Mouse (Mus musculus) gastrocnemius, postnatal 10 days (tissue): ENCODE data around the gene Anks1b. TPM values are rescaled to one million over a fixed set of nuclear protein-coding genes. Genes with fewer than 3 reads are reported as not detected.

Experiments used
- DNase-seq: peaks from one replicate; pipeline ENCODE4 v3.0.0; 2021; ENCODE audit warnings: mixed read lengths
- total RNA-seq, 2 experiments: library from RNA; stranded (reverse); gene quantifications; 2 replicates each; pipeline ENCODE4 v1.2.3; 2021

The Anks1b gene
- total RNA-seq, 2 experiments from 2014 or later, result 0.82 to 1.6 TPM

DNA sequence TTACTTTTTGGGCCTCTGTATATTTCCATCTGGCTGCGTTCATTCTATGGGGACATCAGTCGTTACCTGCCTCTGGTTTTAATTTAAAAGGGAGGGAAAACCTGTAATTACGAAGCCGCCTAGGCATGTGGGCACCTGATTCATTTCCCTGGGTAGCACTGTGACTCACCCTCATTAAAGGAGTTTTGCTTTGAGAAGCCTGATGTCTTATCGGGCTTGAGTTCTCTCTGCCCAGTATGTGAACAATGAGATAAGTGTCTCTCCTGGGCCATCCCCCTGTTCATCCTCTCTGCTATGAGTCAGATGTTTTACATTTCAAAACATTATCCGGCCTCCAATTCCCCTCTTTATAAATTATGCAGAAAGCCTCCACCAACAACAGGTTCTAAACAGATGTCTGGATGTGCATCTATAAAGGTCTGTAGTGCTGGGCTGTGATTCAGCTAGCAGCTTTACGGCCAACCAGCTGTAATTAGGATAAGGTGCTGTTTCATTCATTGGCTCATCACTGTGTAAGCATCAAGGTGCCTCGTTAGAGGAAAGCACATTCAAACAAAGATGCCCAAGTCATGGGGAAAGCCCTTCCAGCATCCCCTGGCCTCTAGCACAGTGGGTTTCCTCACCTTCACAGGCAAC lies 507.5 kb downstream of the Anks1b start:
- DNase-seq, result no peak

DNA sequence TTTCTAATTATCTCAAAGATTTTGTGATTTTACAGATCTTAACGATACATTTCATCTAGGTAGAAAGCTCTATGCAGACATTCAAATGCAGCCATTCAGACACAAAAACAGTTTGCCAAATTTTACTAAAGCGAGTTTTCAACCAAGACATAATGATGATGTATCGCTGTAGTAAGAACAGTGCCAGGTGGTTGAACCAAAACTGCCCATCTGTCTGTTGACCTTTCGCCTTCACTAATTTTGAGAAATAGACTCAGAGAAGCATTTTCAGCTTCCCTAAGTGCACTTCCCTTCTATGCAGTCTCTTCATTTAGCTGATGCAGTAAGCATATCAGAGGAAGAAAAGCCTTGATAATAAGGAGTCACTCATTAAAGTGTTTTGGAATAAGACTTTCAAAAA lies 527.1 kb downstream of the Anks1b start:
- no peak for DNase-seq

DNA sequence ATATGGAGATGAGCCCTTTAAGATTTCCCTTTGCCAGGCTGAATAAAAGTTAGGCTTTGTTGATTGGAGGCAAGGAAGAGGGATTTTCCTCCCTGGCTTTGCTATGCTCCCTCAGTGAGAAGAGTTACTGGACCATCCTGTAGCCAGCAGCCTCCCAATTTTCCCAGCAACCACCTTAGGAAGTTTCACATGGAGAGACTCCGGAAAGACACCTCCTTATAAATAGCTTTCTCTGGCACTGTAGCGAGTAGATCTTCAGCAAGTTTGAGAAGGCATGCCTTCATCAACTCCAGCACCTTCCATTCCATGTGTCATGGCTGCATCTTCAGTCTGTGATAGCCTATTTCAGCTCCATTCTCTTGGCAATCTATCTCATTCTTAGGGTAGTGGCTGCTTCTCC lies 535.2 kb downstream of the Anks1b start:
- no peak for DNase-seq

DNA sequence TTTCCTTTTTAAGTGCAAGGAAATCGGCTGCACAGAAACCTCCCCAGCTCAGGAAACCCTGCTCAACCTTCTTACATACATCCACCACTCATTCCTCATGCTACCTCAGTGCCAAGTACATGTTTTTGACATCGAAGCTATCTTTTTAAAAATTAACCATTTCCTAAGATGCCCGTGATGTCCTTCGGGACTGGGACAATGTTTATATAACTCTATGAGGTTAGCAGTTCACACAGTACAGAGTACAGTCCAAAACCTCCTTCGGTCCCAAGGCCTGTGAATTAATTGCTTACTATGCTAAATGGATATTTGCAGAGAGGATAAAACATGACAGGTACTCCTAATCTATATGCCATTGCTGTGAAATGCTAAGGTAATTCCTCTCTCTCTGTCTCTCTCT lies 558.2 kb downstream of the Anks1b start:
- DNase-seq, result no peak

DNA sequence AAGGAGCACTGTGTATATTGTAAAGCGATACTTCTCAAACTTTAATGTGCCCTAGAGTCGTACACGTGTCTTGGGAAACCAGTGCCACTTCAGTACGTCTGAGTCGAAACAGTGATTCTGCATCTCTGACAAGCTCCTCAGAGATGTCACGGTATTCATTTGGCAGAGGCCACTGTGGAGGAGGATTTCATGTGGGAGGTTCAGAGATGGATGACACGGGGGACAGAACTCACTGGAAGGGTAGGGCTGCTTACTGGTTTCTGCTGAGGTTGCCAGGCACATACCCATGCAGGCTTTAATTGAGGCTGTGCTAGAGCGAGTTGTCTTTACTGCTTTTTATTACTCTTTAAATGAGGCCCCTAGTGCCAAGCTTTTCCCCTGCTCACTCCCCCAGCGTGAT lies 558.7 kb downstream of the Anks1b start:
- no peak for DNase-seq

DNA sequence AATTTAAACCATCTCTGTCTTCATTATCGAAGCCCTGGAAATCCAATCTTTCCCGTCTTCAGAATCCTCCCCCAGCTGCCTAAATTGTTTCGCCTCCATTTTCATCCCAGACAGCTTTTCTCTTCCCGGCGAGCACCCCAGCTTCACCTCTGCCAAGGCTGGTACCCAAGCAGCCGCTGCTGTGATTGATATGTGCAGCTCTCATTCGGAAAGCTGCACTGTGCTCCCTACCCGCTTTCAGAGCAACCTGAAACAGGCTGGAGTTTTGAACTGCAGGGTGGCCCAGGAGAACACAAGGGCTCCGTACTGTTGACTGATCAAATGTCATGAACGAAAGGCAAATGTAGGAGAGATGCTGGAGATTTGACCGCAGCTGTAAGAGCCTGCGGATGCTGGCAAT lies 559.2 kb downstream of the Anks1b start:
- no peak for DNase-seq

DNA sequence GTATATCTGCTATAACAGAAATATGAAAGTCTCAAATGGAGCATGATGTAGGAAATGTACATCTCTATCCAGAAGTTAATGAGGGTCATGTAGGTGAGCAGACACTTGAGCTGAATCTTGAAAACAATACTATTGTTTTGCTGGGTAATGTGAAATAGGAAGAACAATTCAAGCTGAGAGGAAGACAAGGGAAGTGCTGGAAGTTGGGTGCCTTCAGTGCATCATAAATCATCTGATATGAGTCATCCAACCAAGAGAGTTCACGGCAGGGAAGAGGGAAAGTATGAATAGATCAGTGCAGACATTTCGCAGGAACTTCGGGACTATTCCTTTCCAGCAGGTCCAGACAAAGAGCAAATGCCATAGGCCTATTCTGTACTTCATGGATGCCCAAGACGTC lies 567.7 kb downstream of the Anks1b start:
- no peak for DNase-seq

DNA sequence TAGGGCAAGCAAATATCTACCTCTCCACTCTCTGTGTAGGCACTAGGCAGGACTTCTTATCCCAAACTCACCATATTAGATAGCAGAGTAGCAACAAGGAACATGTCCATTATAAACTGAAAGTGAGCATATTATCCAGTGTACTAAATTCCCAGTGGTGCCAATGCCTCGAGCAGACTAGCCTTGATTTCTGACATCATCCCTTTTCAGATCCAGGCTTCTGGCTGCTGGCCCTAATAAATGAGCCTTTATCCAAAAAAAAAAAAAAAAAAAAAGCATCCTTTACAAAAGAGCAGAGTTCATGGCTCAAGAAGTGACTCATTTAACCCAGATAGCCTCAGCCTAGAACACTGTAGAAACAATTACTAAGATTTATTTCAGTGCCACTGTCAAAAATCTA lies 568.3 kb downstream of the Anks1b start:
- no peak for DNase-seq

DNA sequence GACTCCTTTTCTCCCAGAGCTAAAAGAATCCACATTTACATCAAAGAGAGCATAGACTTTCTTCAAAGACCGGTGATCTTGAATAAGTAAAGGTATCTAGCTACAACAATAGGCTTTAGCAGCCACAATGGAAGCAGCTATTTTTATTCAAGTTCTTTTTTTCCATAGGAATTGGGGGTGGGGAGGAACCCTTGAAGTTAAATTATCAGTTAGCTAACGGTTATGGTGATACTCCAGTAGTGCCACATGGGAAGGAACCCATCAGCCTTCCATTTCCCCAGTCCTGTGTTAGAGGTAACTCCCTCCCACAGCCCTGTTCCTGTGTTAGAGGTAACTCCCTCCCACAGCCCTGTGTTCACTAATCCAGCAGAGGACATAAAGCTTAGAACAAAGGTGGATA lies 591.6 kb downstream of the Anks1b start:
- no peak for DNase-seq

DNA sequence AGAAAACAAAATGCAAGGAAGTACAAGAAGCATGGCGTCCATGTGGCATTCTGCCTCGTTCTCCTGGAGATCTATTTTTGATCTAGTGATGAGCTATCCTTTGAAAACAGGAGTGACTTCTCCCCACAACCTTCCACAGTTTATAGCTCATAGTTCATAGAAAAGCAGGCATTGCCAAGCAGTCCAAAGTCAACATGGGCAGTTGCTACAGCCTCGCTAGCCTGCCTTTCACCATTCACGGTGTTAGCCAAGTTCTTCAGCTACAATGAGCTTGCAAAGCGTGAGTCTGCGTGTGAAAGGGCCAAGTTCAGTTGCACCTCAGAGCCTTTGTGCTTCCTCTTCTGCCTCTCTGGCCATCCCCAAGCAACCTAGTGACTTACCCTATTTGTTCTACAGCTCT lies 592.1 kb downstream of the Anks1b start:
- DNase-seq, result no peak

DNA sequence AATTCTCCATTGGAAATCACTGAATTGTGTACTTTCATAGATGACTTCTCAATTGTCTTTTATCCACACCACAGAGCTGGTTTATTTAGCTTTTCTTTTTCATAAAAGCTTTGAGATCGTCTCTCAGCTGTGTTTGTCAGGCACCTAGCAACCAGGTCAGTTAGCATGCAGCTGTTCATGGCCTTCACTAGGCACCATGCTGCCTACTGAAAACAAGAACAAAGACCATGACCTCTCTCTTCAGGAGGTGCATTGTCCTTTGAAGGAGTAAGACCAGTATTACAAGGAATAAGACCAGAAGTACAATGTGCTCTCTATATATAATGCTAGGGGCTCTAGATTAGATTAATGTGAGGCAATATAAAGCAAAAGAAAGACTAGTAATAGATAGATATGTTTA lies 594.2 kb downstream of the Anks1b start:
- no peak for DNase-seq

DNA sequence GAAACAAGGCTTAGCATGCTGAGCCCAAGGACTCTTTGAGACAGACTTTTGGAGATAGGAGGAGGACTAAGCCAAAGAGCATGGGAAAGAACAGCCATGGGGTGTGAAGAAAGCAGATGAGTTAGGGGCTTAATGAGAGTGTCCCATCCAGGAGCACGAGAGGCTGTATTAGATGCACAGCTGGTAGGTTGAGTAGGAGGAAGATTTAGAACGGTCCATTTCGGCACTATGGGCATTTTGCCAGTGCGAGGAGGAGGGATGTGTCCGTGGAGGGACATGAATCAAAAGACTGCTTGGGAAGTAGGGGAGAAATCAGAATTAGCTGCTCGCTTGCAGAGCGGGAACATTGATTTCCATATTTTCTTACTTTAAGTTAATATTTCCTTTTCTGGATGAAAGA lies 620.1 kb downstream of the Anks1b start:
- peak; percentile 7 for DNase-seq

DNA sequence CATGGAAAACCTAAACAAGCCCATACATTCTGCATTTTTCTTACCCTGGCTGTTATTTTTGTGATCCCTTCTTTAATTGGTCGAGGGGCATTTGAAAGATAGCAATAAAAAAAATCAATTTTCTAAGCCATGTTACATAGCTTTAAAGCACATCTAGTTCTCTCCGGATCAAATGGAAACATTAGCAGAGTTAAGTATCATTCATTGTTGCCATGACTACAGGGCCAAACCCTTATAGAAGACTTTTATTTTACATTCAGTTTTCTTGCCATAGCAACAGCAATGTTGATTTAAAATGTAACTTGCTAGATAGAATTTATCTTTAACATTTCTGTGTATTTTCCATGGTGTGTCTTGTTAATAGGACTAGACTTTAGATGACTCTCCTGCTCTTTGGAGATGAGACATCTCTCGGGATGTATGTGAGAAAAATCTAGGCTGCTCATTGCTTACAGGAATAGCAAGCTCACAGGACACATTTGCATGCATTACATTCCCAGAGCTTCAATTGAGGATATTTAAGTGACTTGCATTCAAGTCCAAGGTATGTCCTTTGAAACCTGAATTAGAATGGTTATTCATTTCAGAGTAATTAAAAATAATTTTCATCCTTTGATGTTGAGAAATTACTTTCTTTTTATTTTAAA lies 620.8 kb downstream of the Anks1b start:
- DNase-seq, result no peak

DNA sequence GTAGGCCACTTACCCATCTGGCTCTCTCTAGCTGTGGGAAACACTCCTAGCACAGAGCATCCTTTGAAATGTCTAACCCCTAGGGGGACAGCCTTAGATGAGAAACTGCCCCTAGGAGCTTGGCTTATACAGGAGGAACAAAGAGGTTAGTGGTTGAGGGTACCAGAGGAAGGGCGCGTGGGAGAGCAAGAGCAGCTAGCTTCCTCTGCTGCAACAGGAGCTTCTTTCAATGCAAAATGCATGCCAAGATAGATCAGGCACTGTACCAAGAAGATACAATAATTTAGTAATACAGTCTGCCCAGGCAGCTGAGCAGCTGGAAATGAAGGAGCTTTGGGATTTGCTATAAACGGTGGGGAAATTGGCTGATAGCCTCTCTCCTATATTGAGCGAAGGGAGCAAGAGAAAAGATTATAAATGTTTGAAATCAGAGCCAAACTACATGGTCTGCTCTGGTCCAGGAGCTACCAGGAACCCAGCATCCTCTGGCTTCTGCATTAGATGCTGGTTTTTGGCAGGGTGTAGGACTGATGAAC lies 621.7 kb downstream of the Anks1b start:
- DNase-seq, result no peak

DNA sequence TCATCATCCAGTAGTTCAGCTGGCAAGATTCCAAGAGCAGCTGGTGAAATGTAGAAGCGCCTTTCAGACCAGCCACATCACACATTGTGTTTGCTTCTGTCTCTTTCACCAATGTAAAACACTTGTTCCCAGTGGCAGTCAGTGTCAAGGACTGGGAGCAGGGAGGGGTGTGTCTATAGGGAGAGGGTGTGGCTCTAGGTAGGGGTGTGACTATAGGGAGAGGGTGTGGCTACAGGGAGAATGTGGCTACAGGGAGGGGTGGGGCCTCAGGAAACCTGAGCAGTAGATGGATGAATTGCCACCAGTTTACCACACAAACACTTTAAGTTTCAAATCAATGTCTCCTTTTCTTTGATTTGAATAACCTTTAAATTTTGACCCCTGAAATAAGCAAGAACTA lies 634.3 kb downstream of the Anks1b start:
- no peak for DNase-seq

DNA sequence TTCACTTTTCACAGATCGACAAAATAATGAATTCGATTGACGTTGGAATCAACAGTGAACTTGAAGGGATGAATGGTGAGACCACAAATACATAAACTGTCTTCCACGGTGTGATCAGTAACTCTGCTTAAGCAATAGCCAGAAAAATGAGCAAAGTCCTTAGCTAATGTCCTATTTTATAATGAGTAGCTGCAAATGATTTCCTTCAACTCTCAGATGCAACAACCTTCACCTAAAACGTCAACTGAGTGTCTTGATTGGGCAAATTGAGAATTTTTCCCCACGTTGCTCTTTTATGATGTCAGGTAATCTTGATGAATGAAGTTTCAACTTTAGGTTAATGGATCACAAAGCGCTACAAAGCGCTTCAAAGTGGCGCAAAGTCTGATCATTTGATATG lies 639.5 kb downstream of the Anks1b start:
- no peak for DNase-seq

DNA sequence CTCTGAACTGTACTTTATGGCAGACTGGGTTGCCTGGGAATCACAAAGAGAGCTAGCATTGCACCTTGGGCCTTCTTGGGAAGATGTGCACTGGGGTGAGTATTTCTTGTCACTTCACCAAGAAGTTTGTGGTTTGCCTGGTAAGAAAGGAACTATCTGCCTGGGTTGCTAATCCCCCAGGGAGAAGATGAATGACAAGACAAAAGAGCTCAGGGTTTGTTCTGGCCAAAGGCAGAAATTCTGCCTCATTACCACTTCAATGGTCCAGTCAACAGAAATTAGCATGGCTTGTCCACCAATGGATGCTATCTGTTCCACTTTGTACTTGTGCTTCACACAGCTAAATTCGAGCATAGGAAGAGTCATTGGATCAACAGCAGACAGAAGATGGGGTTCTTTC lies 658.5 kb downstream of the Anks1b start:
- no peak for DNase-seq

DNA sequence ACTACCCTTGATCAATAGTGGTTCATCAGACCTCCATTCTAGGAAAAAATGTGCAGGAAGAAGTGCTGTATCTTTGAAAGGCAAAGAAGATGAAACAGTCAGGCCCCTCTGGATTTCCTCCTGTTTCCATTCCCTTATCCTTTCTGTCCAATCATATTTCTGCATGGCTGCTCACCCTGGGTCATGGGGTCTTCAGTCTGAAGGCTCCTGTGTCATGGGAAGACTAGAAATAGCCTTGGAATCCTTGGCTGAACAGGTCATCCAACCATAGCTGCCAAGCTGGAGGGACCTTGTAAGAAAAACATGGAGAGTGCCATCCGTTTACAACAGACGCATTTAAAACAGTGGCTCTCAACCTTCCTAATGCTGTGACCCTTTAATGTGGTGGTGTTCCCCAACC lies 662.1 kb downstream of the Anks1b start:
- no peak for DNase-seq

DNA sequence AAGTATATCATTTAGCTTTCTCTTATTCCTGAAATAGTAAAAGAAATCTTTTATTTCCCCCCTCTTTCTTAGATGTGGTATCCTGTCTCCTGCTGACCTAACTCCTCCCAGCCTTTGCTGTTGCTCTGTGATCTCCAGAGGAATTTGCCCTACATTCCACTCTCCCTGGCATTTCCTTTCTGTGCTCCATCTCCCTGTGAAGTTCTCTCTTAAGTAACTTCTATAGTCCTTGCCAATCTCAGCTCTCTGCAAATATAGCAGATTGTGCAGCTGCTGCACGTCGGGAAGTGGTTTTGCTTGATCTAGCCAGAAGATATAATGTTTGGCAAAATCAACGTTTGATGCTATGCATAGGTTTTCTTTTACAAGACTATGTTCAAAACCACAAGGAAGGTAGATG lies 673.3 kb downstream of the Anks1b start:
- DNase-seq, result no peak

DNA sequence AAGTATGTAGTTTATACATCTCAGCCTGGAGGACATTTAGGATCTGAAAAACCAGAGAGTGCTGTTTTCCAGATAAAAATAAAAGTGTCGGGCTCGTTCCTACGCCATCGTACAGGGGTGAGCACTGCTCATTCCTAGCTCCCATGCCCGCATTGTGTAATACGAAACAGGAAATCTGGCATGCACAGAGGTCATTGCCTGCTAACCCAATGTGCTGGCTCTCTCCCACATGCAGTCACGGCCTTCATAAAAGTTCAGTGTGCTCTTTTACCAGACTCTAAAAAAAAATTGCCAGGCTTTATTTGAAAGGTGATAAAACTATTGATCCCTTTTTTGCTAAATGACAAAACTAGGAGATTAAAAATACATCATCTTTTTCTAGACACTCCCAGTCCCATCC lies 689.6 kb downstream of the Anks1b start:
- DNase-seq, result no peak

DNA sequence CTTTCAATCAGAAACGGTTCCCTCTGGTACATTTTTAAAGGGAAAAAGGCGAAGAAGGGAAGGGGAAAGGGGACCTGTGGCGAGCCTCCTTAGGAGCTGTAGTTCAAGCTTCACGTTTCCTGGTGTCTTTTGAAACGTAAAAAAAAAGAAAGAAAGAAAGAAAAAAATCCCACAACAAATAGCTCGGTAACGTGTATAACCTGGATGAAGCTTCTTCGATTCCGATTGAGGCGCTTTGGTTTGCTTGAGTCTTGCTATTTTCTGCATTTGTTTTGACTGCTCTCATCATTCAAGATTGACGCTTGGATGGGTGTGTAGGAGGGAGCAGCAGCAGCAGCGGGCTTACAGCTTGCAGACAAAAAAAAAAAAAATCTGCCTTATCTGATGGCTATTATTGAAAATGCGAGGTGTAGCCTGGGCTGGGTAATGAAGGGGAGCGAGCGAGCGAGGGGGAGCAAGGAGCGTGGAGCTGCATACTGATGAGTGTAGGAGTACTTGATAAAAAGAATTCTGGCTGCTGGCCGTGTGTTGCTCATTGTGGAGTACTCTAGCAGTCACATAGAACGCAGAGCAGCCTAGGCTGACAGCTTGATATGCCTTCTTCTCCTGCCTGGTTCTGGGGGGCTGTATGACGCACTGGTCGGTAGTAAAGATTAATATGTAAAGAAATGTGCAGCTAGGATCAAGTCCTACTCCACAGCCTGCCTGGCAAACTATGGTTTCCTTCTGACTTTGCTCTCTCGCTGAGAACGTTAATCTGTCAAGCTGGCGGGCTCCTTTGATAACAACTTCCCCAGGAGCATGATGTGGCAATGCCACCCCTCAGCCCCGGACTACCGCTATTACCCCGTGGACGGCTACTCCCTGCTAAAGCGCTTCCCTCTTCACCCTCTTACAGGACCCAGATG lies 703.1 kb downstream of the Anks1b start:
- DNase-seq, result no peak

DNA sequence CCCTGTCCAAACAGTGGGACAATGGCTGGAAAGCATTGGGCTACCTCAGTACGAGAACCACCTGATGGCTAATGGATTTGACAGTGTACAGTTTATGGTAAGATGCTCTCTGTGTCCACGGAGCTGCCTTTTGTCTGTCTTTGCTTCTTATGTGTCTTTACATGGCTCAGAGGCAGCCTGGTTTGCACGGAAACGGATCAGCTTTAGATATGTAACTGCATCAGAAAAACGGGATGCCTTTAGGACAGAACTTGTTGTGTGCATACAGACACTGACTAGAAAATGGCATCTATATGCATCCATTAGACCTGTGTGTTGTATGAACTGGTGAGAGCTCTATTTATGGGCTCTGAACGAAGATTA lies 703.8 kb downstream of the Anks1b start:
- DNase-seq, result no peak

DNA sequence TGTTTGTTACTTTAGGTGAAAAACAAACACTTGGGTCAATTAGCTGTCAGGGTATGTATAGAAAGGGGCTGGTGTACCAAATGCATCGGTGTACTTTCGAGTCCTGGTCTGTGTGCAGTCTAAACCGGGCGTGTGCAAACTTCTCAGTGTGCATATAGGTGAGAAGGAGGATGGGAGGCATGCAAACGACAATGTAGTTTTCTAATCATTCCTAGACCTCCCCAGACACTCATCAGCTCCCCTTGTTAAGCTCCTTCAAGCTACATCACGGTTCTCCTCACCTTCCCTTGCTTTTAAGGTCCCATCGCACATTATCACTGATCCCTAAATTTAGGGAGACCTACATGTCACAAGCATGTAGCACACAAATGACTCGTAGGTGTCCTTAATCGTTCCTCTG lies 704.5 kb downstream of the Anks1b start:
- DNase-seq, result no peak
